Mouse (Mus musculus) spleen, embryonic (tissue): ENCODE data around the gene Slc51b.

Experiments
- CTCF ChIA-PET: fragments of 350-600 bp; sonication (Branson Sonifier 250); formaldehyde crosslinking; loops from one replicate; lab custom pipeline; 2022; lab: Charles Lee

Slc51b gene

GRCm38 (mm10) chr9:65422760-65423501, at the start of gene Slc51b:
Slc51b (minus strand) TSS chr9:65422955.
- CTCF ChIA-PET = no interaction called here

GRCm38 (mm10) chr9:65467686-65468085, 44.9 kb upstream of the Slc51b start:
- CTCF ChIA-PET = no interaction called here

GRCm38 (mm10) chr9:65465241-65465640, 42.5 kb upstream of the Slc51b start:
- CTCF ChIA-PET = interaction anchor here (0.6 kb wide), 1 partner anchor 544 kb away, joined by 3 read pairs; no protein-coding TSS in a partner anchor

- CTCF ChIA-PET = no interaction called here
Observed at GRCm38 (mm10) chr9:65464161-65464560, 41.4 kb upstream of the Slc51b start.

- CTCF ChIA-PET = interaction anchor here (0.5 to 0.6 kb wide), 2 partner anchors 12 to 1580 kb away, joined by 3 to 5 read pairs; no protein-coding TSS in a partner anchor
Observed at GRCm38 (mm10) chr9:65462544-65462943, 39.8 kb upstream of the Slc51b start.

- CTCF ChIA-PET = no interaction called here
Observed at GRCm38 (mm10) chr9:65460732-65461442, 38.1 kb upstream of the Slc51b start, which contains the start of gene Spg21. Spg21 (plus strand) TSS chr9:65460947.

GRCm38 (mm10) chr9:65460198-65460597, 37.4 kb upstream of the Slc51b start:
- CTCF ChIA-PET = no interaction called here

GRCm38 (mm10) chr9:65458975-65459374, 36.2 kb upstream of the Slc51b start:
- CTCF ChIA-PET = no interaction called here

GRCm38 (mm10) chr9:65447951-65448350, 25.2 kb upstream of the Slc51b start:
- CTCF ChIA-PET = no interaction called here

GRCm38 (mm10) chr9:65444692-65445091, 21.9 kb upstream of the Slc51b start:
- CTCF ChIA-PET = no interaction called here

GRCm38 (mm10) chr9:65435671-65436301, 13.0 kb upstream of the Slc51b start, which contains the start of gene Mtfmt:
Mtfmt (plus strand) TSS chr9:65435782.
- CTCF ChIA-PET = no interaction called here

GRCm38 (mm10) chr9:65435211-65435610, 12.5 kb upstream of the Slc51b start:
- CTCF ChIA-PET = no interaction called here

GRCm38 (mm10) chr9:65434140-65434539, 11.4 kb upstream of the Slc51b start:
- CTCF ChIA-PET = no interaction called here

- CTCF ChIA-PET = no interaction called here
Observed at GRCm38 (mm10) chr9:65432236-65432635, 9.5 kb upstream of the Slc51b start.

GRCm38 (mm10) chr9:65430921-65431320, 8.2 kb upstream of the Slc51b start:
- CTCF ChIA-PET = no interaction called here

- CTCF ChIA-PET = no interaction called here
Observed at GRCm38 (mm10) chr9:65430401-65430800, 7.6 kb upstream of the Slc51b start.

- CTCF ChIA-PET = no interaction called here
Observed at GRCm38 (mm10) chr9:65428003-65428402, 5.2 kb upstream of the Slc51b start.

- CTCF ChIA-PET = no interaction called here
Observed at GRCm38 (mm10) chr9:65427511-65427910, 4.8 kb upstream of the Slc51b start.

GRCm38 (mm10) chr9:65424393-65424792, 1.6 kb upstream of the Slc51b start:
- CTCF ChIA-PET = no interaction called here

- CTCF ChIA-PET = no interaction called here
Observed at GRCm38 (mm10) chr9:65419633-65420032, 3.1 kb downstream of the Slc51b start.

GRCm38 (mm10) chr9:65417738-65418137, 5.0 kb downstream of the Slc51b start:
- CTCF ChIA-PET = interaction anchor here (0.7 kb wide), 1 partner anchor 246 kb away, joined by 10 read pairs; no protein-coding TSS in a partner anchor

- CTCF ChIA-PET = no interaction called here
Observed at GRCm38 (mm10) chr9:65411326-65411725, 11.4 kb downstream of the Slc51b start.
